Mouse (Mus musculus): ENCODE data around the gene Gpam.

Gpam gene

DNA sequence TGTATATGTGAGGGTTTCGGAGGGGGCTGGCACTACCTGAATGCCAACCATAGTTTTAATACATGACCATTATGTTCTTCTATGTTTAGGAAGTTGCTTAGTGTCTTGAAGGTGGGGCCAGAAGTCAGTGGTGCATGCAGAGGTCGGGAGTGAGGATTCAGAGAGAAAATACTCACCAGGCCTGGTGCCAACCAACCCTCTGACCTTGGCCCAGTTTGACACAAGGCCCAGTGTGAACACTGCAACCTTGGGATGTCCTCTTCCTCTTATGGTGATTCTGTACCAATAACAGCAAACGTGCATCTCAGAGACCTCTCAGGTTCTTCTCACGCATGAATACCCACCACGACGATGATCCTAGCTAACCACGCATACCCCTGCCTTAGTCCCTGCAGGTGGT, 11.5 kb upstream of the Gpam start:
- DNase-seq (ENCODE audit: low spot score): no peak

DNA sequence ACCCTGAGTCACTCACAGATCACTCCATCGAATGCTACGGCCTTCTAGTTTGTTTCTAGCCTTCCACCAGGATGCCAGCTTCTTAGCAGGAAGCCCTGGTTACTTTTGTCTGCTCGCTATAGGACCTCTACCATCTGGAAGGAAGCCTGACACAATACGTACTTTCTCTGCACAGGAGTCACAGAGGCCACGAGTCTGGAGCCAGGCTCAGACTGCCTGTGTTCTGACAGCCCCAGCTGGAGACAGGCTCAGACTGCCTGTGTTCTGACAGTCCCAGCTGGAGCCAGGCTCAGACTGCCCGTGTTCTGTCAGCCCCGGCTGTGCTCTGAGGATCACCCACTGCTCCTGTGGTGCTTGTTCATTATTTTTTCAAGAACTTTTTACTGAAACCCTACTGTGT, 10.8 kb upstream of the Gpam start:
- no peak for DNase-seq (ENCODE audit: low spot score)

DNA sequence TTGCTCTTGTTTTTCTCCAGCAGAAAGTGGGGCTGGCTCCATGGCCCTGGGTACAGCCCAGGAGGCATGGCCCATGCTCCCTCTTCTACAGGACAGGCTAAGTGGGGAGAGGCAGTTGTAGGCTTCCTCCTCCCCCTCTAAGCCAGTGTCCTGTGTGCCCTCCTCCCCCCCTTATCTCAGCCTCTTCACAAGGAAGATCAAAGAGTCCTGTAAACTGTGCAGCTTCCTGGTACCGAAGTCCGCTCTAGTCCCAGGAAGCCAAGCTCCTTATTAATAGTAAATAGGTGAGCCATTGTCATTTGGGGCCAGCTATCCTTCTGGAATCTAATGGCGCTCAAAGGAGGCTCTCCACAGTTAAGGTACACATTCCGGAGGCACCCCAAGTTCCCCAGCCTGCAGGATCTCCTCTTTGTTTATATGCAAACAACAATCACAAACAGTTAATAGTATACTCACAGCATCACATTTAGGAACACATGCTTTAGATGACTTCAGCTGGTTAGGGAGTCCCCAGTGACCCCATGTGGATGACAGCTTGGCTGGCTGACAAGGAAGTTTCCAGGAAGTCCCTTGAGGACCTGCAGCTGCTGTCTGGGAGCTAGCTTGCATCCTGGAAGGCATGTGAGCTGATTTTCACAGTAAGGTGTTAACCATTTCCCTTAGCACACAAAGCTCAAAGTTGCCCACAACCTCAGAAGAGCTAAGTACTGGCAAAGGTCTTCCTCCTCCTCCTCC, 9.8 kb upstream of the Gpam start:
- no peak for DNase-seq (ENCODE audit: low spot score)

DNA sequence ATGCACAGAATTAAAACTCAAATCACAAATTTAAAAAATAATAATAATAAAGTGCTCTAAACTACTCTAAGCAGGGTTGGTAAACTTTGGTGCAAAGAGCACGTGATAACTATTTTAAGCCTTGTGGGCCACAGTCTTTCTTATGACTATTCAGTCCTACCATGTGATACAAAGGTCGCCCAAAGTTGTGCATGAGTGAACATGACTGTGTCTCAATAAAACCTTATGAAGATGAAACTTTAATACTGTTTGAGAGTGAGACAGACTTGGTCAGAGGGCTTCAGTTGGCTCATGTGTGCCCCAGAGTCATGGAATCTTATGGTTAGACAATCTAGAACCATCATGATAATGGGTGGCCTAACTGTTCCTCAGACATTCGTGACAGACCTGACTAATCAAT, 8.9 kb upstream of the Gpam start:
- no peak for DNase-seq (ENCODE audit: low spot score)

DNA sequence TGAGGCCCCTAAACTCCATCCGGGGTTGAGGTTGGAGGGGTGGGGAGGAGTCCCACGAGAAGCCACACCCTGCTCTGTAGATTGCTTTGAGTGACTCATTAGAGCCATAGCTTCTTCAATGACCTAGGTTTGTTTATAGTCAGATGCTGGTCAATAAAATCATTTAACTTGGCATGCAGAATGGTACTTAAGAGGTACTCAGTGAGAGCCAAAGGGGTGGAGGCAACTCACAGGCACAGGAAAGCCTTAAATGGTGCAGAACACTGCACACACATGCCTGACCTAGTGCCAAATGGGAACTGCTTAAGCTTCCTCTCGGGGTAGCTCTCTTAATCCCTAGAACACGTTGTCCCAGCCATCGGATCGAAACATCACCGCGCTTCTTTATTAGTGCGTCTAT, 7.5 kb upstream of the Gpam start:
- no peak for DNase-seq (ENCODE audit: low spot score)

DNA sequence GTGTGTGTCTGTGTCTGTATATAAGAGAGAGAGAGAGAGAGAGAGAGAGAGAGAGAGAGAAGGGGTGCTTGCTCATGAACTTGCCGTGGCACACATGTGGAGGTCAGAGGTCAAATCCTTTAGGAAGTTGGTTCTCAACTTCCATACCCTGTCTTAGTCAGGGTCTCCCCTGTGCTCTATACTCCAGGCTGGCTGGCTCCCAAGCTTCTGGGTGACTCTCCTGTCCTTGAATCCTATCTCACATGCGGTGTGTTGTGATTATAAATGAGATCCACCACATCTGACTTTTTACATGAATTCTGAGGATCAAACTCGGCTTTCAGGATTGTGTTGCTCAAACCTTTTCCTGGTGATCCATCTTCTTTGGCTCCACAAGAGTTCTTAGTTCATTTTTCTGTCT, 5.4 kb upstream of the Gpam start:
- no peak for DNase-seq (ENCODE audit: low spot score)

DNA sequence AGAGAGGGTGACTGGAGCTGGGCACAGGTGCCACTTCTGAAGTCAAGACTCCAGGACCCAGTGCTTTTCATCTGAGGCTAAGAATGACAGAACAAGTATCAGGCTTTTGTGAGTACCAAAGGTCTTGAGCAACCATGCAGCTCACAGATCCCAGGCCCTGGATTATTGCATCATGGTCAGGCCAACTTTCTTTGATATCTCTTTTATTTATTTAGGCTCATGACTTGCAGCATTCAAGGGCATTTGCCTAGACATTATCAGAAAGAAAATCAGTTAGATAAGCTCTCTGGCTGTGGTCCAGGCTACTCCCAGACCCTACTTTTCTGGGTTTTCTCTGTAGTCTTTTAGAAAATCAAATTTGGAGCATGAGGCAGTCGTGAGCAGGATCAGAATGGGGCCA, 4.7 kb upstream of the Gpam start:
- no peak for DNase-seq (ENCODE audit: low spot score)

DNA sequence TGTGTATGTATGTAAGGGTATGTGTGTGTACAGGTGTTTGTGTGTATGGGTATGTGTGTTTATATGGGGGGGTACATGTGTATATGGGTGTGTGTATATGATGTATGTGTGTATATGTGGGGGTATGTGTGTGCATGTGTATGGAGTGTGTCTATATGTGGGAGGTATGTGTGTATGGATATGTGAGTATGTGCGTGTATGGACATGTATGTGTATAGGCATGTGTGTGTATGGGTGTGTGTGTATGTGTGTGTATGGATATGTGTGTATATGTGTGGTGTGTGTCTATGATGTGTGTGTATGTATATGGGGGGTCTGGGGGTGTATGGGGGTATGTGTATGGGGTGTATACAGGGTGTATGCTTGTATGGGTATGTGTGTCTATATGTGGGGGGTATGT, 1.4 kb upstream of the Gpam start:
- no peak for DNase-seq (ENCODE audit: low spot score)

DNA sequence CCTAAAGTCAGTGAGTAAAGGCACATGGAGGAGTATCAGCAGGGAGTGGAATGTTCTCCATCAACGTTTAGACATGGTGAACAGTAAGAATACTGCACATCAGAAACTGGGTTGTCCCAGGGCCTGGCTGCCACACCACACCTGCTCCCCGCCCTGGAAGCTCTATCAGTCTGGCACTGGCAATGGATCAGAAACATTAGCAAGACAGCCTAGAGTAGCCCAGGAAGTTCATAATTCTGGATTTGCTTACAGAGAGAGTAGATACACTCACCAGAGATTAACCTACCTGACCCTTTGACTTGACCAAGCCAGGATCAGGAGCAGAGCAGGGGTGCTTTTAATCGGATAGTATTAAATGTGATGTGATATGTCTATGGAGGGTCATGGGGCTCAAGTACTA, 1.6 kb downstream of the Gpam start:
- no peak for DNase-seq (ENCODE audit: low spot score)

DNA sequence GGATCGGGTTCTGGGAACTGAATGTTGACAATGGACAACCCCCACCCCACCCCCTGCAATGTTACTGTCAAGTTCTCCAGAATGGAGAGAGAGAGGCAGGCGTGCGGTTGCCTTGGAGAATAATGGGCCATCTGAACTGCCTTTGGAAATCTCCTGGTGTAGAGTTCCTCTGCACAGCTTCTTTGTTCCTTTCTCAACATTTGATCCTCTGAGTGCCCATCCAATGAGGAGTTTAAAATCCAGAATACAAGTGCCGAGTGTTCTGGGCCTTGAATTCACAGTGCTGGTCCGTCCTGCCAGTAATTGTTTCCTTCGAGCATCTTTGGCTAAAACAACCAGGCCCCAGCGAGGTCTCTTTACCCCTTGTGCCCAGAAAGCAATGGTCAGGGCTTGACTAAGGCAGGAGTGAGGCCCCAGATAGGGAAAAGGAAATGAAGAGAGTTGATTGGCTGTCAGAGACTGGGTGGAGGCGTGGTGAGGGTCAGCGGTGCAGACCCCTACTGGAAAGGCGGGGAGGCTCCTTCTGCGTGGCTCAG, 4.0 kb downstream of the Gpam start:
- DNase-seq (ENCODE audit: low spot score): no peak

DNA sequence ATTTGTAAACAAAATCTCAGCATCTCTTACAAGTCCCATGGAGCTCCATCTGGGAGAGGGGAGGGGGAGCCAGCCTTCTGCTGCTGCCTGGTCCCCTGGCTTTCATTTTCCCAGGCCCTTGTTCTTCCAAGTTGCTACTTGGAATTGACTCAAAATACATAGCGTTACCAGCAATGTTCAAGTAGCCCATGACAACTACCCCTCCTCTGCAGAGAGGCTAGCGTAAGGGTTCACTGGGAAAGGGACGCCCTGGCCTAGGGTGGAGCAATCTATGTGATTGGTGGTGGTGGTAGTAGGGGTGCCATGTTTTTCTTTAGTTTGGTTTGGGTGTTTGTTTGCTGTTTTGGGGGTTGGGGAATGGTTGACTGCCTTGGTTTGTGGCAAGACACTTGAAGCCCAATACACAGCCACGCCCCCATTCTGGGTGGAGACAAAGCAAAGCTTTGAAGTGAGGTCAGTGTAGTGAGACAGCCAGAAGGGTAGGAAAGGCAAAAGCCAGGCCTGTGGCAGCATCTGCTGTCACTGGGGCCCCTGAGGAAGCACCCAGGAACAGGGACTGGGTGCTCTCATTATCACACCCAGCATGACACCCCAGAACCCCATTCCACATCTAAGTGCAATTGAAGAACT, 4.6 kb downstream of the Gpam start:
- no peak for DNase-seq (ENCODE audit: low spot score)

DNA sequence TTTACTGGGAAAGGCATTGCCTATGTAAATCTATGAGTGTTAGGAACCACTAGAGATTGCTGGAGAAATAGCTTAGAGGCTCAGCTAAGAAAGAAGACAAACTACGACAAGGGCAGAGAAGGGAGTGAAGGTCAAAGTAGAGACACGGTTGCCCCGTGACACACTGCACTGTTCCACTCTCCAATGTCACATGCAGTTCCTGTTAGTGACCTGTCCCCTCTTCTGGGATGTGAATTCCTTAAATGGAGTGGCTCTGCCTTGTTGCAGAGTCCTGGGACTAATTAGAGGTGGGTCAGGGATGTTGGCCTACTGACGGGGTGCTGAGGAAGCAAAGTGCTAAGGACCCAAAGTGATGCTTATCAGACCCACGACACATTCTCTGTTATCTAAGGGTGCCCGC, 5.2 kb downstream of the Gpam start:
- DNase-seq (ENCODE audit: low spot score): no peak

DNA sequence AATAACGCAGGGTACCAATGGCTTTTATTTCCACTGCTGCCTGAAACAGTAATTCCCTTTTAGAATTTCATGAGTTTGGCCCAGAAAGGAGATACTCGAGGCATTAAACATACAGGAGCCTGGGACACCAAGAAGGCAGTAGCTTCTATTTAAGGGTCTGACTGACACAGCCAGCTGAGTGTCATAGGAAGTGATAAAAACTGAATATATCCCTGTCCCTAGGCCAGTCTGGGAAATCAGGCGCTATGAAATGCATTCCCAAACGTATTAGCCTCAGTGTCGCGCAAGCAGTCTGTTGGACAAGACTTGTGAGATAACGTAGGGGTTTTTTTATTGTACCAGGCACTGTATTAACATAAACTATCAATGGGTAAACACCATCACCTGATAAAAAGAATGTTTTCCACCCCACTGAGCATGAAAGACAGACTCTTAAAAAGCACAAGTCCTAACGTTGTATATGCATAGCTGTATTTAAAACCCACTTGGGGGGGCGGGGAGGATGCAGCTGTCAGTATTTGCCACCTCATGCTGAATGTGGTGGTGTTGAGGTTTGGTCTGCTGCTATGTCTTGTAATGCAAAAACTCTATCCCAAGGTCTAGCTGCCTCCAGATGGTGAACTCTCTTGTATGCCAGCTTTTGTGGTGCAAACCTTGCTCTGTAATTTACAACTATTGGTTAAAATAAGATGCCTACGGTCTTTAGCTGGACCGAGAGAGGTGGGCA, 6.4 kb downstream of the Gpam start:
- DNase-seq (ENCODE audit: low spot score): no peak

DNA sequence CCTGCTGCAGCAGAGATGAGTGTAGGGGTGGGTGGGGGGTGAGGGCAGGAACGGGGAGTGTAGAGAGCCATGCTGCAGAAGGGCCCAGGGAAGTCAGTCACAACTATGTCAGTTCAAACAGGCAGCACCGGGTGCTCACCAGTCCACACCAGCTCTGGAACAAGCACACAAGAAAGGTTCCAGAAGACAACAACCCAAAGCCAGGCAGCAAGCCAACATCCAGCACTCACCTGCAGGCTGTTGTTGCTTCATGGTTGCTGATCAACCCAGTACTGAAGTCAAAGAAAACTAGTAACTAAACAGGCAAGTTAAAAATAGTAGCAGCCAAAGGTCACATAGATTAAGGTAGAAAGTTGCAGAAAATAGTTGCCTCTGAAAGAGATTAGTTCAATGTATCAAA, 7.5 kb downstream of the Gpam start:
- DNase-seq (ENCODE audit: low spot score): no peak

DNA sequence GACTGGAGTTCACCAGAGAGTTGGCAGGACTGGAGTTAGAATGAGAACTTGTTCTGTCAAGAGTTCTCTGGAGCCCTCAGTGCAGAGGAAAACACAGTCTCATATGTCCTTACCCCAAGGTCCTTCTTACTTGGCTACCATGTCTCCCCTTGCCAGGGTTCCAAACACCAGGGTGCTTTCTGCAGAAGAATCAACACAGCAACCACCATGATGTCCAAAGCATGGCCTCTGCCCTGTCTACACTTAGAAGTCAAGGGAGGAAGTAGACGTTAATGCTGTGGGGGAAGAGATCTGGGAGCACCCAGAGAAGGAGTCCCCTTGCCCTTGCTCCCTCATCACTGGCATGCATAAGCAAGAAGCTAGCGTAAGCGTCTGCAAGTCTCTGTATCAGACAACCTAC, 9.0 kb downstream of the Gpam start:
- no peak for DNase-seq (ENCODE audit: low spot score)

DNA sequence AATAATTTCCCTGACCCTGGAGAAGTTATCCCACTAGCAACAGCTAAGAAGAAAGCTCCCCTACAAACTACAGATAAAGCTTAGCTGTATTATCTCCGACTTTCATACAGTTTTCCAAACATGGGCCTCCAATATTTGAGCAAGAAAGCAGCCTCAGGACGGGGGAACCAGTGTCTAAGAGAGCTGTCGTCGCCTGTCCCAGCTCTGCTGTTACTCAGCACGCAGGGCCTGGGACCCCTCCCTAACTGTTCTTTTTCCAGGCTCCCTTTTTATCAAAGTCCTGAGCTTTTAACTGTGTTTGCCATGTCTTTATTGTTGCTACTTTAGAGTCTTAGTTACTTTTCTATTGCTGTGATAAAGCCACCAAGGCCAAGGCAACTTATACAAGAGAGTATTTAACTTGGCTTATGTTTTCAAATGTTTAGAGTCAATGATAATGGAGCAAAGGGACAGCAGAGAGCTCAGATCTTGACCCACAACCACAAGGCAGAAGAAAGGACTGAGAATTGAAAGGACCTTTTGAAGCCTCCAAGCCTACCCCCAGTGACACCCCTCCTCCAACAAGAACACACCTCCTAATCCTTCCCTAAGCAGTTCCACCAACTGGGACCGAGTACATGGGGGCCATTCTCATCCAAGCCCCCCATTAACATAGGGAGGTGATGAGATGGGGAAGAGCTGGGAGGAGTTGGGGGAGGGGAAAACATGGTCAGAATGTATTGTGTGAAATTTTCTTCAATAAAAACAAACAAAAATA, 9.8 kb downstream of the Gpam start:
- DNase-seq (ENCODE audit: low spot score): no peak

DNA sequence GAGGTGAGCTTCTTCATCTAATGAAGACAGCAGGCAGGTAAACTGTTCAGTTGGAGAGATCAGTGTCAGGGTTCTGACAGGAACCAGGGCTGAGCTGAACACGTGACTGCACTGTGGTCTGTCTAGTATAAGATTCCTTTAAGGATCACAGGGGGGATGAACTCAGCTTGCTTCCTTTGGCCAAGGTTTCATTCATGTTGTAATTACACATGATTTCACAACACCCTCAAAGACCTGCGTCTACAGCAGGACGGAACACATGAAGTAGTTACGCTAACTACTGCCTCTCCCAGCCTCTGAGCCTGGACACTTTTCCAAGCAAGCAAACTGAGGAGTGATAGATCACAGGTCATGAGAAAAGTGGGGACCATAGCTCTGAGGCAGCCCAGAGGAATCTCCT, 11.5 kb downstream of the Gpam start:
- no peak for DNase-seq (ENCODE audit: low spot score)

DNA sequence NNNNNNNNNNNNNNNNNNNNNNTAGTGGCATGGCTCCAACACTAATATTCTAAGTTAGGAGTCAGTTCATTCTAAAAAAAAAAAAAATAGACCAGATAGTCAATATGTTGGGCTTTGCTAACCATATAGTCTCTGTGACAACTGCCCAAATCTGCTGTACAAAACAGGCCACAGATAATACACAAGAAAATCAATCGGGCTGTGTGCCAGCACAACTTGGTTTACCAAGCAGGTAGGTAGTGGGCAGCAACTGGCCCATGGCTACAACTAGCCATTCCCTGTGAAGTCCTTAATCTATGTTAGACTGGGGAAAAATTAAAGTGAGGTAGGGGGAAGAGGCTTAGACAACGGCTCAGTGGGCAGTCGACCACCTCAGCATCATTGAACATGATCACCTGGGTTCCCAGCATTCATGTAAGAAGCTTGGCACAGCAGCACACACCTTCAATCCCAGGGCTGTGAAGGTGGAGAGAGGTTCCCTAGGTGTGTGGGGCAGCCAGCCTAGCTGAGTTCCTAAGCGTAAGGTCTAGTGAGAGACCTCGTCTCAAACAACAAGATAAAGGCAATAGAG, 12.1 kb downstream of the Gpam start:
- DNase-seq (ENCODE audit: low spot score): no peak

DNA sequence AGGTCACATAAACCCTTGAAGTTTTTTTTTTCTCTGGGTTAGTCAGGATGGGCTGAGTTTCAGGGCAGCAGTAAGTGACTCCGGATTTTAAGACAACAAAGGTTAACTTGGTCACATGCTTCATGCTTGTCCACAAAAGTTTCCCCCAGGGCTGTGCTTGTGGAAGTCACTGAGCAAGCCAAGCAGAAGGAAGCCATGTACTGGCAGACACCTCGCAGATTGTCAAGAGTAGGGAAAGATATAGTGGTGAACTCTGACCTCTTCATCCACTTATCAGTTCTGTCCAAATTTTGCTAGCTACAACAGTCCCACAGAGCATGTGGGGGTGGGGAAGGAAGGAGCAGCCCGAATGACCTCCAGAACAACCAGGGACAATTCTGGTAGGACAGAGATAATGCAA, 19.1 kb downstream of the Gpam start:
- DNase-seq (ENCODE audit: low spot score): no peak

DNA sequence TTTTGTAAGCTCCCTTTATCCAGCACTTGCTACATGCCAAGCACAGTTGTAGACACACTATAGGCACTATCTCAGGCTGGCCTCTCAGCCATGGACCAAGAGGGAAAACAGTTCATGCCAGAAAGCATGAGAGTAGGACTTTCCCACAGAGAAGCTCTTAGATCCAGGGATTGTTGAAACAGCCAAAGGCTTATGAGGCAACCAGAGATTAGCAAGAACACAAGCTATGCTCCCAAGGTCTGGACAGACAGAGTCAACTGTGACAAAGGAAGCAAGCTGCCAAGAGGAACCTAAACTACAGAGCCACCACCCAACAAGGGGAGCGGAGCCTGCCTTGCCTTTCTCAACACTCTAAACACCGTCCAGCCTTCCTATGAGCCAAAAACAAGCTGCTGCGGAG, 21.1 kb downstream of the Gpam start:
- DNase-seq (ENCODE audit: low spot score): no peak

DNA sequence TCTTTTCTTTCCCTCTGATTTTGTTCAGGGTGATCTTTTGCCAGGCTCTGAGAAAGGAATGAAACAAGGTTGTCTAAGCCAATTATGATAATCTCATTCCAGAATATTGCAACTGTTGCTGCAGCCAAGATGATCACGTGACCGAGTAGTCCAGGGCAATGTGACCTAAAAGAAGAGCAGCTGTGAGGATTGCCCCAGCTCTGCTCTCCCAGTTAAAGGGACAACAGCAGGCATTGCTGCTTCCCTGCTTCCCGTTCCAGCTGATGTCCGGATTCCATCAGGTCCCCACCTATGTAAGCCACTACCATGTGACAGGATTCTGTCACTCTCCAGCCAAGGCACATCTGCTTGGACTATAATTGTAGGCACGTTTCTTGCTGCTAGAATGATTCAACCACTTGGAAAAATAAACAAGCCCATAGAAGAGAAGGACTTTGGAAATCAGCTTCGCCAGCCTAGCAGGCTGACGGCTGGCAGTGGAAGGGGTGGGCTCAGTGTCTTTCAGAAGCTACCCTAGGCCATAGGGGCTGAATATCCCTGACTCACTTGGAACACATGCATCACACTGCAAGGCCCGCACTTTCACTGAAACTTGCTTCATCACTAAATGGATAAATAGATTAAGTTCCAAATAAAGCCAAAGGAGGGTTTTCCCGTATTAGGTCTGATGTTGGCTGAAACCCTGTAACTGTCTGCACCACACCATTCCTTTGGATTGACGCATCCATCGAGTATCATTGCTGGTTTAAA, 23.8 kb downstream of the Gpam start:
- no peak for DNase-seq (ENCODE audit: low spot score)
